Mouse (Mus musculus): ENCODE measurements at regions not wholly inside any gene's neighbourhood (a gene's known extent, or its start where the extent isn't known, plus 50 kb on each side); places are given as distances from the start of the nearest gene placed in this dataset.

- Histone ChIP-seq H3K27me3 (ENCODE audit: control insufficient read depth) (no peaks in the 10 kb centered on the region), H3K36me3 (ENCODE audit: control insufficient read depth) (no peaks in the 10 kb centered on the region), H3K4me3 (replicated peaks) (no peak overlapping the region), H3K4me1 (ENCODE audit: control insufficient read depth) (no peaks in the 10 kb centered on the region), H3K9me3 (ENCODE audit: control insufficient read depth, low read length) (no peaks in the 10 kb centered on the region)
- TF ChIP-seq TAL1 (IDR thresholded peaks at IDR 0.05; ENCODE audit: low read length), result no peak
- no peak for TF ChIP-seq GATA1 (IDR thresholded peaks at IDR 0.05; ENCODE audit: low read length)
Observed at GRCm38 (mm10) chr9:24982796-24983195, 106.4 kb upstream of the Gm10181 start.

- TF ChIP-seq TAL1 (IDR thresholded peaks at IDR 0.05; ENCODE audit: low read length), result no peak
- no peak for TF ChIP-seq GATA1 (IDR thresholded peaks at IDR 0.05; ENCODE audit: low read length)
Observed at GRCm38 (mm10) chr9:24994491-24994890, 94.7 kb upstream of the Gm10181 start.

GRCm38 (mm10) chr9:25021095-25021691 lies 68.0 kb upstream of the Gm10181 start:
- Histone ChIP-seq H3K4me3 (replicated peaks) (no peak overlapping the region), H3K27me3 (ENCODE audit: control insufficient read depth) (no peaks in the 10 kb centered on the region), H3K9me3 (ENCODE audit: control insufficient read depth, low read length) (no peaks in the 10 kb centered on the region), H3K4me1 (ENCODE audit: control insufficient read depth) (peaks cover 2% of the 10 kb centered on the region; the same call in 1 of the 2 replicates), H3K36me3 (ENCODE audit: control insufficient read depth) (no peaks in the 10 kb centered on the region)
- TF ChIP-seq GATA1 (IDR thresholded peaks at IDR 0.05; ENCODE audit: low read length) (no peak), TAL1 (IDR thresholded peaks at IDR 0.05; ENCODE audit: low read length) (no peak)

More at GRCm38 (mm10) chr9:24994491-24994890, 94.7 kb upstream of the Gm10181 start:
- no peaks in the 10 kb centered on the region for H3K4me1 ChIP-seq (ENCODE audit: control insufficient read depth)
- no peak overlapping the region for H3K4me3 ChIP-seq (replicated peaks)
- H3K27me3 ChIP-seq (ENCODE audit: control insufficient read depth), result no peaks in the 10 kb centered on the region
- no peaks in the 10 kb centered on the region for H3K9me3 ChIP-seq (ENCODE audit: control insufficient read depth, low read length)
- H3K36me3 ChIP-seq (ENCODE audit: control insufficient read depth), result no peaks in the 10 kb centered on the region

- TF ChIP-seq TAL1 (IDR thresholded peaks at IDR 0.05; ENCODE audit: low read length) (no peak), GATA1 (IDR thresholded peaks at IDR 0.05; ENCODE audit: low read length) (no peak)
- Histone ChIP-seq H3K4me3 (replicated peaks) (no peak overlapping the region), H3K36me3 (ENCODE audit: control insufficient read depth) (no peaks in the 10 kb centered on the region), H3K9me3 (ENCODE audit: control insufficient read depth, low read length) (no peaks in the 10 kb centered on the region), H3K27me3 (ENCODE audit: control insufficient read depth) (no peaks in the 10 kb centered on the region), H3K4me1 (ENCODE audit: control insufficient read depth) (peaks cover 2% of the 10 kb centered on the region; the same call in 1 of the 2 replicates)
Observed at GRCm38 (mm10) chr9:25022439-25022838, 66.8 kb upstream of the Gm10181 start.

- Histone ChIP-seq H3K4me3 (replicated peaks) (no peak overlapping the region), H3K9me3 (ENCODE audit: control insufficient read depth, low read length) (no peaks in the 10 kb centered on the region), H3K27me3 (ENCODE audit: control insufficient read depth) (no peaks in the 10 kb centered on the region), H3K4me1 (ENCODE audit: control insufficient read depth) (peaks cover 2% of the 10 kb centered on the region; the same call in 1 of the 2 replicates), H3K36me3 (ENCODE audit: control insufficient read depth) (no peaks in the 10 kb centered on the region)
- TF ChIP-seq GATA1 (IDR thresholded peaks at IDR 0.05; ENCODE audit: low read length), result no peak
- no peak for TF ChIP-seq TAL1 (IDR thresholded peaks at IDR 0.05; ENCODE audit: low read length)
Observed at GRCm38 (mm10) chr9:25024486-25024885, 64.7 kb upstream of the Gm10181 start.

- Histone ChIP-seq H3K4me3 (replicated peaks) (no peak overlapping the region), H3K27me3 (ENCODE audit: control insufficient read depth) (no peaks in the 10 kb centered on the region), H3K9me3 (ENCODE audit: control insufficient read depth, low read length) (no peaks in the 10 kb centered on the region), H3K4me1 (ENCODE audit: control insufficient read depth) (no peaks in the 10 kb centered on the region), H3K36me3 (ENCODE audit: control insufficient read depth) (no peaks in the 10 kb centered on the region)
- no peak for TF ChIP-seq TAL1 (IDR thresholded peaks at IDR 0.05; ENCODE audit: low read length)
- no peak for TF ChIP-seq GATA1 (IDR thresholded peaks at IDR 0.05; ENCODE audit: low read length)
Observed at GRCm38 (mm10) chr9:25027581-25027980, 61.6 kb upstream of the Gm10181 start.

GRCm38 (mm10) chr9:25028305-25028704 lies 60.9 kb upstream of the Gm10181 start:
- Histone ChIP-seq H3K9me3 (ENCODE audit: control insufficient read depth, low read length) (no peaks in the 10 kb centered on the region), H3K36me3 (ENCODE audit: control insufficient read depth) (no peaks in the 10 kb centered on the region), H3K4me1 (ENCODE audit: control insufficient read depth) (no peaks in the 10 kb centered on the region), H3K27me3 (ENCODE audit: control insufficient read depth) (no peaks in the 10 kb centered on the region), H3K4me3 (replicated peaks) (no peak overlapping the region)
- TF ChIP-seq TAL1 (IDR thresholded peaks at IDR 0.05; ENCODE audit: low read length) (no peak), GATA1 (IDR thresholded peaks at IDR 0.05; ENCODE audit: low read length) (no peak)

- TF ChIP-seq GATA1 (IDR thresholded peaks at IDR 0.05; ENCODE audit: low read length), result no peak
- no peak for TF ChIP-seq TAL1 (IDR thresholded peaks at IDR 0.05; ENCODE audit: low read length)
- H3K4me3 ChIP-seq (replicated peaks), result no peak overlapping the region
- H3K9me3 ChIP-seq (ENCODE audit: control insufficient read depth, low read length), result no peaks in the 10 kb centered on the region
- no peaks in the 10 kb centered on the region for H3K4me1 ChIP-seq (ENCODE audit: control insufficient read depth)
- H3K36me3 ChIP-seq (ENCODE audit: control insufficient read depth), result no peaks in the 10 kb centered on the region
- H3K27me3 ChIP-seq (ENCODE audit: control insufficient read depth), result no peaks in the 10 kb centered on the region
Observed at GRCm38 (mm10) chr9:25031466-25031865, 57.8 kb upstream of the Gm10181 start.
